Mouse (Mus musculus) stomach, embryonic 15.5 days (tissue): ENCODE results near the gene Ly6g5c. TPM values are rescaled to one million over a fixed set of nuclear protein-coding genes. Genes with fewer than 3 reads are reported as not detected.

Source experiments
- ATAC-seq: fragments of 200-750 bp; cut with Nextera tagmentation; 2 replicates; pipeline ENCODE4 v1.8.0; 2017; ENCODE audit warnings: low read depth, moderate number of reproducible peaks, moderate TSS enrichment; ENCODE audit not compliant: insufficient read depth, low FRiP score
- H3K27ac ChIP-seq: fragments of 300-500 bp; sonication (generic); 2 replicates; pipeline ENCODE4 v1.5.1; 2015; ENCODE audit warnings: mild to moderate bottlenecking, inconsistent platforms
- H3K27me3 ChIP-seq: fragments of 300-500 bp; sonication (generic); replicated peaks from 2 replicates; pipeline ENCODE4 v1.6.1; 2015; ENCODE audit warnings: inconsistent platforms
- H3K36me3 ChIP-seq: fragments of 300-500 bp; sonication (generic); 2 replicates; pipeline ENCODE4 v1.6.1; 2015; ENCODE audit warnings: inconsistent platforms
- H3K4me1 ChIP-seq: fragments of 300-500 bp; sonication (generic); 2 replicates; pipeline ENCODE4 v1.6.1; 2015; ENCODE audit warnings: inconsistent platforms
- H3K4me2 ChIP-seq: fragments of 300-500 bp; sonication (generic); 2 replicates; pipeline ENCODE4 v1.6.1; 2015; ENCODE audit warnings: mild to moderate bottlenecking, inconsistent platforms
- H3K4me3 ChIP-seq: fragments of 300-500 bp; sonication (generic); replicated peaks from 2 replicates; pipeline ENCODE4 v1.5.1; 2015; ENCODE audit warnings: inconsistent platforms
- H3K9ac ChIP-seq: fragments of 300-500 bp; sonication (generic); 2 replicates; pipeline ENCODE4 v1.6.1; 2015; ENCODE audit warnings: inconsistent platforms
- H3K9me3 ChIP-seq: fragments of 300-500 bp; sonication (generic); 2 replicates; pipeline ENCODE4 v1.6.1; 2016; ENCODE audit warnings: inconsistent platforms
- WGBS: fragments of 180-500 bp; shearing (Covaris S2); methylation state at CpG from one replicate; pipeline ENCODE4 v1.1.7; 2015; 5-methylcytosine and 5-hydroxymethylcytosine counted together
- polyA plus RNA-seq: library from polyadenylated mRNA; unstranded; fragments of >200 nt; fragmentation: Nextera tagmentation; extraction: Ambion mirVana; gene quantifications from 2 replicates; pipeline ENCODE4 v1.2.1, GENCODE M21; 2015

The Ly6g5c gene
- polyA plus RNA-seq, 1 experiment from 2014 or later, result not detected

- Histone ChIP-seq H3K4me1 (peaks cover 23% of the 10 kb centered on the region), H3K36me3 (no peaks in the 10 kb centered on the region), H3K4me3 (no peak overlapping the region), H3K4me2 (no peak overlapping the region), H3K27me3 (0 out of 2 replicates have a peak, but pooled peaks cover 6% of the 10 kb centered on the region), H3K27ac (no peak overlapping the region), H3K9me3 (no peaks in the 10 kb centered on the region), H3K9ac (no peak overlapping the region)
- ATAC-seq, result no peak
- WGBS, result 65% methylated on average over 17 of the region's 17 CpGs
These were observed 39.7 kb upstream of the Ly6g5c start for GRCm38 (mm10) chr17:35068213-35068914.

- peak; percentile 44; the same call in 1 of the 2 replicates for ATAC-seq
- no peak overlapping the region for H3K4me2 ChIP-seq
- 0 out of 2 replicates have a peak, but pooled peaks cover 6% of the 10 kb centered on the region for H3K27me3 ChIP-seq
- H3K4me3 ChIP-seq, result no peak overlapping the region
- WGBS, result 35% methylated on average over 6 of the region's 6 CpGs
- no peak overlapping the region for H3K9ac ChIP-seq
- H3K27ac ChIP-seq, result peak overlapping the region; percentile 52; the same call in 1 of the 2 replicates
- peaks cover under 1% of the 10 kb centered on the region; the same call in 1 of the 2 replicates for H3K4me1 ChIP-seq
- no peaks in the 10 kb centered on the region for H3K36me3 ChIP-seq
- no peaks in the 10 kb centered on the region for H3K9me3 ChIP-seq
These were observed 37.4 kb upstream of the Ly6g5c start for GRCm38 (mm10) chr17:35070556-35071229.

- no peaks in the 10 kb centered on the region for H3K36me3 ChIP-seq
- H3K27ac ChIP-seq, result no peak overlapping the region
- WGBS, result 72% methylated on average over 9 of the region's 9 CpGs
- H3K27me3 ChIP-seq, result 0 out of 2 replicates have a peak, but pooled peaks cover 5% of the 10 kb centered on the region
- H3K4me1 ChIP-seq, result 0 out of 2 replicates have a peak, but pooled peaks cover 2% of the 10 kb centered on the region
- H3K9ac ChIP-seq, result no peak overlapping the region
- no peaks in the 10 kb centered on the region for H3K9me3 ChIP-seq
- no peak overlapping the region for H3K4me2 ChIP-seq
- H3K4me3 ChIP-seq, result no peak overlapping the region
- ATAC-seq, result no peak
These were observed 36.6 kb upstream of the Ly6g5c start for GRCm38 (mm10) chr17:35071454-35071853.

GRCm38 (mm10) chr17:35074097-35074496 lies 34.0 kb upstream of the Ly6g5c start:
- H3K27ac ChIP-seq, result no peak overlapping the region
- ATAC-seq, result no peak

GRCm38 (mm10) chr17:35076507-35077176 lies 31.4 kb upstream of the Ly6g5c start, which contains the start of gene Ly6g6e:
Gene Ly6g6e, plus strand, starts transcription at chr17:35076902.
- peak within 1 kb of the TSS; percentile 55 for H3K4me2 ChIP-seq
- no peaks in the 10 kb centered on the region for H3K9me3 ChIP-seq
- H3K27me3 ChIP-seq, result no peaks in the 10 kb centered on the region
- peak within 1 kb of the TSS; percentile 32 for H3K4me3 ChIP-seq
- peak within 1 kb of the TSS; percentile 68 for H3K27ac ChIP-seq
- WGBS, result 30% methylated on average over 10 of the region's 10 CpGs
- H3K9ac ChIP-seq, result no peak within 1 kb of the TSS
- H3K36me3 ChIP-seq, result no peaks in the 10 kb centered on the region
- H3K4me1 ChIP-seq, result peaks cover 10% of the 10 kb centered on the region
- ATAC-seq, result no peak

More at GRCm38 (mm10) chr17:35074097-35074496, 34.0 kb upstream of the Ly6g5c start:
- Histone ChIP-seq H3K9ac (no peak overlapping the region), H3K4me3 (no peak overlapping the region), H3K36me3 (no peaks in the 10 kb centered on the region), H3K4me2 (no peak overlapping the region), H3K4me1 (peaks cover 7% of the 10 kb centered on the region), H3K27me3 (no peaks in the 10 kb centered on the region), H3K9me3 (no peaks in the 10 kb centered on the region)
- WGBS, result 46% methylated on average over 17 of the region's 17 CpGs

- peak overlapping the region; percentile 68 for H3K27ac ChIP-seq
- H3K9me3 ChIP-seq, result no peaks in the 10 kb centered on the region
- H3K9ac ChIP-seq, result no peak overlapping the region
- no peak for ATAC-seq
- no peaks in the 10 kb centered on the region for H3K27me3 ChIP-seq
- H3K4me3 ChIP-seq, result peak overlapping the region; percentile 32
- H3K36me3 ChIP-seq, result no peaks in the 10 kb centered on the region
- H3K4me1 ChIP-seq, result peaks cover 10% of the 10 kb centered on the region
- WGBS, result 46% methylated on average over 2 of the region's 2 CpGs
- H3K4me2 ChIP-seq, result peak overlapping the region; percentile 55
These were observed 30.8 kb upstream of the Ly6g5c start for GRCm38 (mm10) chr17:35077285-35077684.

- 11% methylated on average over 14 of the region's 14 CpGs for WGBS
- ATAC-seq, result peak; percentile 49
- H3K9me3 ChIP-seq, result no peaks in the 10 kb centered on the region
- H3K4me1 ChIP-seq, result peaks cover 10% of the 10 kb centered on the region
- H3K27ac ChIP-seq, result peak within 1 kb of the TSS; percentile 68
- H3K4me3 ChIP-seq, result peak within 1 kb of the TSS; percentile 32
- no peaks in the 10 kb centered on the region for H3K36me3 ChIP-seq
- no peak within 1 kb of the TSS for H3K9ac ChIP-seq
- H3K4me2 ChIP-seq, result peak within 1 kb of the TSS; percentile 55
- H3K27me3 ChIP-seq, result no peaks in the 10 kb centered on the region
These were observed 30.3 kb upstream of the Ly6g5c start, which contains the start of gene Ly6g6d for GRCm38 (mm10) chr17:35077786-35078233. Gene Ly6g6d, minus strand, starts transcription at chr17:35078065.

- Histone ChIP-seq H3K36me3 (no peaks in the 10 kb centered on the region), H3K4me3 (no peak overlapping the region), H3K9me3 (no peaks in the 10 kb centered on the region), H3K27me3 (no peaks in the 10 kb centered on the region), H3K27ac (peak overlapping the region; percentile 18; the same call in 1 of the 2 replicates), H3K4me1 (peaks cover 10% of the 10 kb centered on the region), H3K9ac (no peak overlapping the region), H3K4me2 (0 out of 2 replicates have a peak overlapping the region, but pooled peaks have one; percentile 8)
- peak; percentile 83 for ATAC-seq
- 47% methylated on average over 9 of the region's 9 CpGs for WGBS
These were observed 28.3 kb upstream of the Ly6g5c start for GRCm38 (mm10) chr17:35079778-35080177.

GRCm38 (mm10) chr17:35080248-35080647 lies 27.8 kb upstream of the Ly6g5c start:
- H3K4me2 ChIP-seq, result 0 out of 2 replicates have a peak overlapping the region, but pooled peaks have one; percentile 8
- no peaks in the 10 kb centered on the region for H3K9me3 ChIP-seq
- H3K36me3 ChIP-seq, result no peaks in the 10 kb centered on the region
- H3K4me1 ChIP-seq, result peaks cover 10% of the 10 kb centered on the region
- no peak overlapping the region for H3K9ac ChIP-seq
- no peak overlapping the region for H3K4me3 ChIP-seq
- ATAC-seq, result no peak
- peak overlapping the region; percentile 18; the same call in 1 of the 2 replicates for H3K27ac ChIP-seq
- no peaks in the 10 kb centered on the region for H3K27me3 ChIP-seq
- WGBS, result 45% methylated on average over 6 of the region's 6 CpGs

- Histone ChIP-seq H3K9ac (no peak overlapping the region), H3K9me3 (no peaks in the 10 kb centered on the region), H3K4me3 (no peak overlapping the region), H3K4me2 (no peak overlapping the region), H3K36me3 (no peaks in the 10 kb centered on the region), H3K4me1 (peaks cover 10% of the 10 kb centered on the region), H3K27me3 (no peaks in the 10 kb centered on the region), H3K27ac (no peak overlapping the region)
- ATAC-seq, result no peak
- 82% methylated on average over 4 of the region's 4 CpGs for WGBS
These were observed 27.4 kb upstream of the Ly6g5c start for GRCm38 (mm10) chr17:35080710-35081109.

- 81% methylated on average over 16 of the region's 16 CpGs for WGBS
- Histone ChIP-seq H3K4me1 (0 out of 2 replicates have a peak, but pooled peaks cover 3% of the 10 kb centered on the region), H3K36me3 (no peaks in the 10 kb centered on the region), H3K4me2 (no peak overlapping the region), H3K27ac (no peak overlapping the region), H3K9ac (no peak overlapping the region), H3K9me3 (no peaks in the 10 kb centered on the region), H3K27me3 (no peaks in the 10 kb centered on the region), H3K4me3 (no peak overlapping the region)
- no peak for ATAC-seq
These were observed 25.1 kb upstream of the Ly6g5c start for GRCm38 (mm10) chr17:35082841-35083576.
